Mouse (Mus musculus) B cell, adult 2 months (primary cell): Measurements from ENCODE around the gene Cd37.

Experiments
- DNase-seq, 2 experiments: peaks; one replicate each; pipeline ENCODE4 v3.0.0; 2022

The Cd37 gene

DNA sequence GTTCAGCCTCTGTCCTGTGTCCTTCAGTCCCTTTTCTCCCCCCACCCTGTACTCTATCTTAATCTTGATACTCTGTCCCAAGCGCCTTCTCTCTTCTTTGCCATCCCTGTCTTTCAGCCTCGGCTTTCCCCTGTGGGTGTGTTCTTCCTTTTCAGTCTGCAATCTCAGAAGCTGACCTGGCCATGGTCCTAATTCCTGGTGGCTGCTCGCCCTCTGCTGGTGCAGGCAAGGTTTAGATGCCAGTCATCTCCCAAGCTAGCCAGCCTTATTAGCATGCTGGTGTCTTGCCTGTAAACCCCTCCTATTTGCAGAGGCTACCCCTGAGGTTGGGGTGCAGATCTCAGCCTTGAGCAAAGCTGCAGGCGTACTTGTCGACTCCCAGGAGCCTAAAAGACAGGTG is 40.5 kb downstream of the Cd37 start:
- peak; percentile 68 to 73 for DNase-seq

DNA sequence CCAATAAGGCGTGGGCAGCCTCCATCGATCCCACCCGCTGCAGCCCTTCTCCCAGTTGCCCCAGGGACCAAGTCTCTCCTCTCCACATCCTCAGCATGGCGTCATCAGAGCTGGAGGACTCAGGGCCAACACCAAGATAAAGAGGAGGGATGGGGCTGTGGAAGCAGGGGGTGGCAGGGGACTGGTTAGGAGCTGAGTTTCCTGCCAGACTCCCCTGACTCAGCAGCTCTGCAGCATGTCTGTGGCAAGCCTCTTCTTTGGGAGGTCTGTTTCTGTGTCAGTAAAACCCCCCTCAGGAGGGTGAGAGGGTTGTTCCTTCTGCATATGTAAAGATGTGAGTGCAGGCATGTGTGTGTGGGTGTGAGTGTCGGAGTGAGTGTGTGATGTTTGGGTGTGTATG is 41.9 kb downstream of the Cd37 start:
- DNase-seq, result no peak

DNA sequence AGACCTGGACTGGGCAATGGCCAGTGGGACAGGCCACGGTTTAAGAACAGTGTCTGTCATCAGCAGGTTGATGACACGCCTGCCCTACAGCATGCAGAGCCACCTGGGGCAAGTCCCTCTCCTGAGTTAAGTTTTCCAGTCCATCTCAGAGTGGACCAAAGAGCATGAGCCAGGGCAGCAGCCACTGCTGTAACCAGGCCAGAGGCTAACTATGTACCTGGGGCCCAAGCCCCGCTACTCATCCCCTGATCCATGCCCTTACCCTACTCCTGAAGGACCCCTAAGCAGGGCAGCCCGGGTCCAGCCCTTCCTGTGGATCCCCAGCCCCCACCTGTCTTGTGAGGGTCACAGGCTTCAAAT is 42.8 kb downstream of the Cd37 start:
- DNase-seq, result no peak

DNA sequence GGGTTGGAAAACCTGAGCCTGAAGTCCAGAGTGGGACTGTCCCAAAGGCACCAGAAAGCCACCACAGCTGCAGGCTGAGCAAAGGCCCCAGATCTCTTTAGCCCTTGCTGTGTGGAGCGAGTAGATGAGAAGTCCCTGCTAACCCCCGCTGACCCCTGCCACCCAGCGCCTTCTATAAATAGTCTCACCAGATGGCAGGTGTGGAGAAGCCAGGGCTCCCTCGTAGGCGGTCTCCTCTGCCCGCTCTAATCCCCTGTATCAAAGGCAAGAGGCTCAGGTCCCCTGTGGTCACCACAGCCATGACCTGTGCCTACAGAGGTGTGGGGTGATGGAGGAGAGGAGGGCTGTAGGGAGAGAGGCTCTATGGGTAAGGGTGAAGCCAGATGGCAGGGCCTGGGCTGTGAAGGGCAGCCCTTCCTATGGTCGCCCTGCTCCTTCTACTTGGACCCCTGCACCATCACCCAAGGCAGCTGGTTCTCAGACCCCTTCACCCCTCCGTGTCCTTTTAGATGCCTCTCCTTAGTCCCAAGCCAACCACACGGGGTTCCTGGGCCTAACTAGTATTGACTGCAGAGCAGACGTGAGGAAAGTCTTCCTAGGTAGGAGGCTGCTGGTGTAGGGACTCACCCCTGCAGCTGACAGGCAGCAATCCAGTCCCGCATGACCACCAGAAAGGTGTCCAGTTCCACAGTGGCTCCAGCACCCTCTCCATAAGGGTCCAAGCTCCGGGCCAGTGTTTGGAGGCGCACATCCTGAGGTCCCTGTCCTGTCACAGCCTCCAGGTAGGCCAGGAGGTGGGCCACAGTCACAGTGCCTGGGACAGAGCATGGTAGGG is 43.4 kb downstream of the Cd37 start:
- no peak for DNase-seq

DNA sequence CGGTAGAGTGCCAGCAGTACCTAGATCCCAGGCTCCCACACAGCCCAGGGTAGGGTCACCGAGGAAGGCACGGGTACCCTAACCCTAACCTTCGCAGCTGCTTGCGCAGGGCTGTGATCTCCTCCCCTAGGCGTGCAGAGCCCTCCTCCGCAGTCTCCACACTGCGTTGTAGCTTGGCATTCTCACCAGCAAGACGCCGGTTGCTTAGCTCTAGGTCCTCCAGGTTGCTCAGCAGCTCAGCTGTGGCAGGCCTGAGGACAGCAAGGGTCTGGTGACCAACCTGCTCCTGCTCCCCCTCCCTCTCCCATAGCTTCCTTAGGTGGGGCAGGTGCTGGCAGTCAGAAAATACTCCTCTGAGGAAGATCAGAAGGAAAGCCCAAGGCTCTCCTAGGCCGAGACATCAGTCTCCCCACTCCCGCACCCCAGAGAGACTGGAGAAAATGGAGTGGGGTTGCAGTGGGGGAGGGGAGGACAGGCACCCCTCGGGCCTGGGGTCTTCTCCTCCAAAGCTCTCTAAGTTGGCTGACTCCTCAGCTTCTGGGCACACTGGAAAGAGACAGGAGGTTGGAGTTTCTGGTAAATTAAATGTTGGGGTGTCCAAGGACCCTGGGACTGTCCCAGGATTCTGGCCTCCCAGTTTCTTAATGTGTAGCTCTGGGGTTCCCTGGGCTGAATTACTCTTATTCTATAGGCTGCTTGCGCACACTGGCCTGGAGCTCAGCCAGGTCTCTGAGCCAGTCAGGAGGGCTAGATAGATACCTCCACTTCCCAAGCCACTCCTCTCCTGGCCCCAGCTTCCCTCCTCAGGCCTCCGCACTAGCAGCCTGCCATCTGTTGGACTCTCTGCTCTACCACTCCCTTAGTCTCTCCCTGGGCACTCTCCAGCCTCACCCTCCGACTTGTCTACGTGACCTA is 44.8 kb downstream of the Cd37 start:
- DNase-seq, result no peak

DNA sequence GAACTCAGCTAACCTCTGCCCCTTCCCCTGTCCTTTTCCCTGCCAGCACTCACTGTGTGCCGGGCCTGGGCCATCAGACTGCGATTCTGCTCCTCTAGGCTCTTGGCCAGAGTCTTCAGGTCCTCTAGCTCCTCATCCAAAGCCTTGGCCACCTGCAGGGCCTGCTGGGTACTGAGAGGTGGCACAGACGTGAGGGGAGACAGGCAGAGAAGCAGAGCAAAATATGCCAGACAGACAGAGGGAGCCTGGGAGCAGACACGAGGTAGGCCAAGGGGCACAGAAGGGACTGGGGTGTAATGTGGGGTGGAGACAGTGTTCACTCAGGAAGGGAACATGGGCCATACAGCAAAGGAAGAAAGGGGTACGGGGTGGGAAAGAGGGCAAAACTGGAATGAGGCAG is 45.5 kb downstream of the Cd37 start:
- no peak for DNase-seq

DNA sequence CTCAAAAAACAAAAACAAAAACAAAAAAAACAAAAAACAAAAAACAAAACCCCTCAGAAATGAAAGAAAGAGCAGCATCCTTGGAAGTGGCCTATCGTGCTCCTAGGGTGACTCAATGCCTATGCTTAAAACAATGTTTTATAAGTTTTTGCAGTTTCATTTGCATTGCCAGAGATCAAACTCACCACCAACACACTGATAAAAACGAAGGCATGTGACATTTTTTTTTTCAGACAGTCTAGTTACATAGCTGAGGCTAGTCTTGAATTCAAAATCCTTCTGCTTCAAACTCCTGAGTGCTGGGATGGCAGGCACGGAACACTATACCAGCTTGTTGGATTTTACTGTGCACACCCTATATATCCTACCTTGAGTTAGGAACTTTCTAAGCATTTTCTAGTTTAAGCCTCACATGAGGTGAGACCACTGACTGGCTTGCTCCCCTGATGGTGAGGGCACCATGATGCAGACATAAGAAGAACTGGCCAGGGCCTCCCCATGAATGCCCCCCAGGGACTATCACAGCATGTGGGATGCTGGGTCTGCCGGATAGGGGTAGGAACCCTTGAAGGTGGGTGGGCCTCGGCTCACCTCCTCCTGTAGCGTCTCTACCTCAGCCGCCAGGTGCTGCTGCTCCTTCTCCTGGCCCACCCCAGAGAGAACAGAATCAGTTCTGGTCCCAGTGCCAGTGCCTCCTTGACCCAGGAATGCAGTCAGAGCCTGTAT is 46.2 kb downstream of the Cd37 start:
- DNase-seq, result no peak

DNA sequence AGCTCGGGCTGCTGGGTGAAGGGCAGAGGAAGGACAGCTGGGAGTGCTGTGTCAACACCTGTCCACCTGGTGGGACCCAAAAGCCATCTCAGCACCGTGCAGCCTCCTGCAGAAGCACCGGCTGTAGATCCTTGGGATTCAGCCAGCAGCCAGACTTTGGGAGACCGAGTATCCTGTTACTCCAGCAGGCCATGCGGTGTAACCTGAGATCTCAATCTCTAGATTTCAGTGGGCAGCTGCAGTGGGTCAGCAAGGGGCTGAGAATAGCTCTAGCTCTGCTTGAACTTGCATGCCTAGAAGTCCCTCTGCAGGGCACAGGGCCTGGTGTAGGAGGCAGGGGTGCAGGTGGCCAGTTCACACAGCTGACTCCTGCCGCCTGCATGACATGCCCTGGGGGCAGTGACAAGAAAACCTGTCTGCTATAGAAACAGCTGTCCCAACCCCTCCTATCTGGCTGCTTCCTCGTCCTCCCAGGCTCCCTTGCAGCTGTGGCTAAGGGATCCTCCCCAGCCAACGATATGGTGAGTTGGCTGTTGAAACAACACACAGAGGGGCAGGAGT is 47.0 kb downstream of the Cd37 start:
- no peak for DNase-seq

DNA sequence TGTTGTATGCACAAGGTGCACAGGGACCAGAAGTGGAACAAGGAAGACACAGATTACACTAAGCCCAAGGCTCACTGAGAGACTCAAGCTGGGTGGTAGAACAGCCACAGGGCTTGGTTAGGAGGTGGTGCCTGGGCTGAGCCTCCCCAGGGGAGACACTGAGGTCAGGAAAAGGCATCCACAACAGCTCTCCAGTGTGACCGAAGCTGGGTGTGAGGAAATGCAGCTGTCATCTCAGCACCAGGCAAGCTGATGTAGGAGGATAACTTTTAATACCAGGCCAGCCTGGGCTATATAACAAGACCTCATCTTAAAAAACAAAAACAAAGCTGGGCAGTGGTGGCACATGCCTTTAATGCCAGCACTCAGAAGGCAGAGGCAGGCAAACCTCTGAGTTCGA is 47.8 kb downstream of the Cd37 start:
- no peak for DNase-seq

DNA sequence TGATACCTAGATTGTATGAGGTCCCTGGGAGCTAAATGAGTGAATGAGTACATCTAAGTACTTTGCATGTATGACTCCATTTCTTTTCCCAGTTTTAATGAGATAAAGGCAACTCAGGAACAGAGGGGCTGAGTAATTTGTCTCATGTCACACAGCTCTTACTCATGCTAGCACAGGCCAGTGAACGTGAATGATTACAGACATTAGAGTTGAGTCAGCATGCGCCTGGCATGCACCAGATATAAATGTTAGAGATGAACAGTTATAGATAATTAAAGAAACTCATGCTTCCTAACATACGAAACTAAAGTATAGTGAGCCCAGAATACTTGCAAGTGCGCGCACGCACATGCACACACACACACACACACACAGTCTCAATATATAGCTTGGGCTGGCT is 48.7 kb downstream of the Cd37 start:
- DNase-seq, result no peak

DNA sequence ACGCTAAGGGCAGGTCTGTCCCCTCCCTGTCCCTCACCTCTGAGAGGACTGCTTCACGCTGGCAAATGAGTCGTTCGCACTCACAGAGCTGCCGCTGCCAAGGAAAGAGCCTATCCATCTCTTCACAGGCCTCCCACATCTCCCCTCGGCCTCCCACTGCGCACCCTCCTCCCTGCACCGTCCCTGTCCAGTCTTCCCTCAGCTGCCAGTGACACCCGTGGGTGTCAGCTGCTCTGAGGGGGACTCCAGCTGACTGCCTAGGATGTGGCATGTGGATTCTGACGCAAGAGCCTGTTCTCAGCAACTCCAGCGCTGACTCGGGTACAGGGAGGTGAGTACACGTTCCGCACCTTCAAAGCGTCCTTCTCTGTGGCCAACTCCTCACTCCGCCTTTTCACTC is 49.3 kb downstream of the Cd37 start:
- no peak for DNase-seq

DNA sequence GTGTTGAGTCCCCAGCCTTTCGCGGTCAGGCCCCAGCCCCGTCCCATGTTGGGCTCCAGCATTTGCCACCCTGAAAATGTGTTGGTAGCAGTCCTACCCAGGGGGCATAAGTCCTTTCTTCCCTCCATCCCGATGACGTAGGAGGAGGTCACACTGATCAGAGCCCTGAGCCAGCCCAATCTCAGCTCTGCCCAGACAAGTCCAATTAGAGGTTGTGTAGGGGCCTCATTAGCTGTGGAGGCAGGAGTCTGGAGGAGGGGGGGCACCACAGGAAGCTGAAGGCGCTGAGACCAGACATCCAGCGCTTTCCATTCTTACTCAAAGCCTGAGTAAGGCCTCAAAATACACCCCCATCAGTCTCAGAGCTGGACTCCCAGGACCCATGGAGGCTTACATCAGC is 53.0 kb downstream of the Cd37 start:
- no peak for DNase-seq

DNA sequence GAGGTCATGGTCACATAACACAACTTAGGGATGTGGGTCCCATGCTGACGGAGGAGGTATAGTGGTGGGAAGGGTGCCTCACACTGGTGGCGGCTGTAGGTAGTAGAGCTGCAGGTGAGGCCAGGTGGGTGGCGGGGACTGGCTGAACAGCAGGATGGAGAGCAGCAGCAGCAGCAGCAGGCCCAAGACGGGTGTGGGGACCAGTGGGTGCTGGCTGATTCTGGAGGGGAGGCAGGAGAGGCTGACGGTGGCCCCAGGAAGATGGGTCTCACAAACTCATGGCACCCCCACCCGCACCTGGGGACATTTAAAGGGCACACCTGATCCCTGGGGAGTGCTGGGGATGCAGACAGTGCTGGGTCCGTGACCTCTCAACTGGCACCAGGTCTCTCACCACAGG is 55.2 kb downstream of the Cd37 start:
- no peak for DNase-seq
